In genomic region chr15:98881656-98882008, GRCm38 (mm10) we compare ENCODE assay signal across 8 mouse cellular contexts. TPM values are rescaled to one million over a fixed set of nuclear protein-coding genes. Genes with fewer than 3 reads are reported as not detected.
DNase-seq lines count a peak whose midpoint lies in the region; ATAC-seq lines count a peak whose summit lies in the region.

No protein-coding gene starts in this region.

- peak overlapping the region; percentile 87 for H3K4me2 ChIP-seq in neural tube, embryonic 11.5 days (ENCODE audit: low read depth)
- peak overlapping the region; percentile 95 for H3K4me2 ChIP-seq in limb, embryonic 15.5 days
- H3K4me2 ChIP-seq in stomach, embryonic 16.5 days (ENCODE audit: low read depth, low read length) = peak overlapping the region; percentile 88

- ATAC-seq in cerebellum, adult (ENCODE audit: insufficient number of reproducible peaks, low FRiP score, low TSS enrichment) = peak; percentile 4; the same call in 1 of the 2 replicates
- ATAC-seq in neural tube, embryonic 11.5 days (ENCODE audit: insufficient read depth, low FRiP score, low TSS enrichment) = peak; percentile 36
- no peak for ATAC-seq in limb, embryonic 15.5 days (ENCODE audit: insufficient number of reproducible peaks, low FRiP score, low TSS enrichment, low read depth)
- 0 out of 2 replicates have a peak, but pooled peaks have one; percentile 4 for ATAC-seq in stomach, embryonic 16.5 days (ENCODE audit: insufficient read depth, low FRiP score)

- H3K36me3 ChIP-seq in neural tube, embryonic 11.5 days (ENCODE audit: control insufficient read depth, insufficient read depth, low read length) = no peaks in the 10 kb centered on the region; the same call in 1 of the 2 replicates
- no peaks in the 10 kb centered on the region for H3K36me3 ChIP-seq in limb, embryonic 15.5 days
- no peaks in the 10 kb centered on the region for H3K36me3 ChIP-seq in stomach, embryonic 16.5 days (ENCODE audit: control insufficient read depth, insufficient read depth, low read length)

- peak overlapping the region; percentile 24; the same call in 1 of the 2 replicates for H3K9ac ChIP-seq in neural tube, embryonic 11.5 days (ENCODE audit: low read length)
- no peak overlapping the region for H3K9ac ChIP-seq in limb, embryonic 15.5 days
- H3K9ac ChIP-seq in stomach, embryonic 16.5 days (ENCODE audit: low read length) = peak overlapping the region; percentile 57

- no peaks in the 10 kb centered on the region for H3K9me3 ChIP-seq in neural tube, embryonic 11.5 days (ENCODE audit: control insufficient read depth, low read length)
- H3K9me3 ChIP-seq in limb, embryonic 15.5 days = no peaks in the 10 kb centered on the region
- no peaks in the 10 kb centered on the region for H3K9me3 ChIP-seq in stomach, embryonic 16.5 days (replicated peaks; ENCODE audit: control insufficient read depth, low read length)

- H3K4me3 ChIP-seq in neural tube, embryonic 11.5 days (ENCODE audit: low read depth, low read length) = peak overlapping the region; percentile 6; the same call in 1 of the 2 replicates
- H3K4me3 ChIP-seq in limb, embryonic 15.5 days = peak overlapping the region; percentile 78
- peak overlapping the region; percentile 82 for H3K4me3 ChIP-seq in stomach, embryonic 16.5 days (replicated peaks; ENCODE audit: low read length)

- peaks cover 6% of the 10 kb centered on the region; the same call in 1 of the 2 replicates for H3K4me1 ChIP-seq in neural tube, embryonic 11.5 days (ENCODE audit: control insufficient read depth, insufficient read depth, low read length)
- H3K4me1 ChIP-seq in limb, embryonic 15.5 days = peaks cover 10% of the 10 kb centered on the region
- H3K4me1 ChIP-seq in stomach, embryonic 16.5 days (ENCODE audit: control insufficient read depth, insufficient read depth, low read length) = peaks cover 8% of the 10 kb centered on the region; the same call in 1 of the 2 replicates

- no peaks in the 10 kb centered on the region for H3K27me3 ChIP-seq in neural tube, embryonic 11.5 days (ENCODE audit: control insufficient read depth, insufficient read depth, low read length)
- no peaks in the 10 kb centered on the region for H3K27me3 ChIP-seq in limb, embryonic 15.5 days
- H3K27me3 ChIP-seq in stomach, embryonic 16.5 days (ENCODE audit: control insufficient read depth, insufficient read depth, low read length) = no peaks in the 10 kb centered on the region

- DNase-seq in cerebellum, postnatal 4 days (ENCODE audit: low spot score in 2 of 2) = no peak
- no peak for DNase-seq in neural tube, embryonic 11.5 days (ENCODE audit: low spot score)
- no peak for DNase-seq in neural tube, embryonic 10.5 days (ENCODE audit: extremely low spot score, low spot score)
- DNase-seq in layer of hippocampus, adult 11-12 months (ENCODE audit: low spot score) = no peak
- no peak for DNase-seq in spleen, postnatal 10 days (ENCODE audit: low spot score in 2 of 2)

- no peak overlapping the region for H3K27ac ChIP-seq in neural tube, embryonic 11.5 days (ENCODE audit: low read depth, low read length)
- peak overlapping the region; percentile 19 for H3K27ac ChIP-seq in limb, embryonic 15.5 days
- no peak overlapping the region for H3K27ac ChIP-seq in stomach, embryonic 16.5 days (ENCODE audit: low read length)

- 14% methylated on average over 5 of the region's 5 CpGs for WGBS in neural tube, embryonic 11.5 days
- WGBS in limb, embryonic 15.5 days = 8% methylated on average over 5 of the region's 5 CpGs
- 10% methylated on average over 5 of the region's 5 CpGs for WGBS in stomach, embryonic 16.5 days

RNA-seq across cellular contexts. Expression of gene Kmt2d, which starts 10.6 kb away (rescaled TPM):
- polyA plus RNA-seq in neural tube, embryonic 11.5 days (2014; fragmentation: Nextera tagmentation; extraction: Ambion mirVana) = 14.7 and 16.3 TPM in 2 replicates
- 11.8 and 13.7 TPM in 2 replicates for polyA plus RNA-seq in limb, embryonic 15.5 days (2015; fragmentation: Nextera tagmentation; extraction: Ambion mirVana)
- 10.1 and 11.4 TPM in 2 replicates for polyA plus RNA-seq in stomach, embryonic 16.5 days (2015; fragmentation: Nextera tagmentation; extraction: Ambion mirVana)

RNA-seq across cellular contexts. Expression of gene Rhebl1, which starts 12.7 kb away (rescaled TPM):
- polyA plus RNA-seq in neural tube, embryonic 11.5 days (2014; fragmentation: Nextera tagmentation; extraction: Ambion mirVana) = 18.9 and 19.8 TPM in 2 replicates
- 14.1 and 14.2 TPM in 2 replicates for polyA plus RNA-seq in limb, embryonic 15.5 days (2015; fragmentation: Nextera tagmentation; extraction: Ambion mirVana)
- 8.2 and 9.8 TPM in 2 replicates for polyA plus RNA-seq in stomach, embryonic 16.5 days (2015; fragmentation: Nextera tagmentation; extraction: Ambion mirVana)

RNA-seq across cellular contexts. Expression of gene Dhh, which starts 16.7 kb away (rescaled TPM):
- 0.44 and 2.3 TPM in 2 replicates for polyA plus RNA-seq in neural tube, embryonic 11.5 days (2014; fragmentation: Nextera tagmentation; extraction: Ambion mirVana)
- 1.8 and 2.7 TPM in 2 replicates for polyA plus RNA-seq in limb, embryonic 15.5 days (2015; fragmentation: Nextera tagmentation; extraction: Ambion mirVana)
- 0.84 and 1.1 TPM in 2 replicates for polyA plus RNA-seq in stomach, embryonic 16.5 days (2015; fragmentation: Nextera tagmentation; extraction: Ambion mirVana)

RNA-seq across cellular contexts. Expression of gene Lmbr1l, which starts 36.4 kb away (rescaled TPM):
- 7.1 and 8.9 TPM in 2 replicates for polyA plus RNA-seq in neural tube, embryonic 11.5 days (2014; fragmentation: Nextera tagmentation; extraction: Ambion mirVana)
- 19.7 and 21.8 TPM in 2 replicates for polyA plus RNA-seq in limb, embryonic 15.5 days (2015; fragmentation: Nextera tagmentation; extraction: Ambion mirVana)
- 14.8 and 18.3 TPM in 2 replicates for polyA plus RNA-seq in stomach, embryonic 16.5 days (2015; fragmentation: Nextera tagmentation; extraction: Ambion mirVana)

RNA-seq across cellular contexts. Expression of gene Prkag1, which starts 50.3 kb away (rescaled TPM):
- polyA plus RNA-seq in neural tube, embryonic 11.5 days (2014; fragmentation: Nextera tagmentation; extraction: Ambion mirVana) = 73.1 and 74.0 TPM in 2 replicates
- 91.4 and 94.3 TPM in 2 replicates for polyA plus RNA-seq in limb, embryonic 15.5 days (2015; fragmentation: Nextera tagmentation; extraction: Ambion mirVana)
- 85.4 and 86.4 TPM in 2 replicates for polyA plus RNA-seq in stomach, embryonic 16.5 days (2015; fragmentation: Nextera tagmentation; extraction: Ambion mirVana)

Comparison
In these comparisons a context has a peak if more than half of its experiments do, and no peak if none do; other contexts are left out.
1. H3K4me3 ChIP-seq: peak in every context shown above with its lines; median percentile 82 in stomach, embryonic 16.5 days; 78 in limb, embryonic 15.5 days; 6 in neural tube, embryonic 11.5 days.